Mouse (Mus musculus): Measurements from ENCODE around the gene Fosl2.
A peak's percentile ranks its signal among the peaks of the same experiment; 100 is the strongest.
"Not testable (repeated sequence)": the region's sequence is repeated elsewhere in the genome, so short reads cannot be mapped to it uniquely, and the experiment has no call there.

Fosl2 gene

DNA sequence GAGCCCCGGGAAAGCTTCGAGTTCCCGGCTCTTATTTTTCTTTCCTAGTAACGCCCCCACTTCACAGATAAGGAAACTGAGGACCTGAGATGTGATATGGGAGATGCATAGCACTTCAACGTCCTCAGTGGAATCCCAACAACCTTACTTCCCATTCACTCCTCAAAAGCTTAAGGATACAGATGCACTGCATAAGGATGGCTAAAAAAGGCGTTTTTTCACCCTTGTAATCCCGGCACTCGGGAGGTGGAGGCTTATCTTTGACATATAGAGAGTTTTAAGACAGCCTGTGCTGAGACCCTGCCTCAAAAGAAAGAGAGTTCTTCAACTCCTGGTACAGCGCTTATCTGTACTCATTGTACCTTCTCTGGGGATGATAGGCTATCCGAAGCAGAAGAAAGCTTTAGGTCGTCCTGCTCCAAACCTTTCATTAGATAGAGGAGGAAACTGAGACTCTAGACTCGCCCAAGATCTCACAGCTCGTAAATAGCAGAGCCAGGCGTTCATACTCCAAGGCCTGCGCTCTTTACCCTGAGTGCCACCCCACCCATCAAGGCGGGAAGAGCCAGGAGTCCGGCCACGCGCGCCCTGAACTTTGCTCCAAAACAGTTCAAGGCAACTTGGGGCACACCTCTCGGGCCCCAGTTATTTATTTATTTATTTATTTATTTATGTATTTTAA lies 1.4 kb upstream of the Fosl2 start:
- no peak for DNase-seq

DNA sequence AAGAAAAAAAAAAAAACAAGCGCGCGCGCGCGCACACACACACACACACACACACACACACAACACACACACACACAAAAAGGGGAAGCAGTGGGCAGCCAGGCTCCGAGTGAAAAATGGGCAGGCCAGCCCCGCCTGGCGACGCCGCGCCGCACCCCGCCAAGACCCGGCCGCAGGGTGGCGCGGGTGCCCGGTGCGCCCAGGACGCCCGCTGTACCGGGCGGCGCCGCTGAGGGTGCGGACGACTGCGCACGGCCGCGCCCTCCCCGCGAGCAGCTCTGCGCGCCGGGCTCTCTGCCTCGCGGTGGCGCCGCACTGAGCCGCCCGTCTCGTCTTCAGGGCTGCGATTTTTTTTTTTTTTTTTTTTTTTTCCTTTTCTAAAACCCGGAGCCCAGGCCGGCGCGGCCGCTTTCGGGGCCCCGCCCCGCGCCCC lies 682 bp upstream of the Fosl2 start:
- peak; percentile 90 for DNase-seq

DNA sequence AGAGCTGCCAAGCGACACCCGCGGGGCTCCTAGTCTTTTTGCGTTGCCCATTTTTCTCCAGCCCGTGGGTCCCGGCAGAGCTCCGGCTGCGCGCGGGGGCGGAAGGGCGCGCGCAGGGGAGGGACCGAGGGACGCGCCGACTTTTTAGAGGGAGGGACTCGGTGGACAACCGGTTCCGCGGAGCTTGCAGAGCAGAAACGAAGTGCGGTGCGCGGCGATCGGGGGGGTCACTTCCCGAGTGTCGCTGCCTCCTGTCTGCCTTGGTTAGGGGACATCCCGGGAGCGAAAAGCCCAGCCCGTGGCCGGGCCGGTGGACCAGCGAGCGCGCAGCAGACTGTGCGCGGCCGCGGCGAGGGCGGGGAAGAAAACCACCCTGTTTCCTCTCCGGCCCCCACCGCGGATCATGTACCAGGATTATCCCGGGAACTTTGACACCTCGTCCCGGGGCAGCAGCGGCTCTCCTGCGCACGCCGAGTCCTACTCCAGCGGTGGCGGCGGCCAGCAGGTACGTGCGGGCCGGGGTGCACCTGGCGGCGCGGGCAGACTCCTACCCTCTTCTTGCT lies 781 bp downstream of the Fosl2 start:
- peak; percentile 54 for DNase-seq

DNA sequence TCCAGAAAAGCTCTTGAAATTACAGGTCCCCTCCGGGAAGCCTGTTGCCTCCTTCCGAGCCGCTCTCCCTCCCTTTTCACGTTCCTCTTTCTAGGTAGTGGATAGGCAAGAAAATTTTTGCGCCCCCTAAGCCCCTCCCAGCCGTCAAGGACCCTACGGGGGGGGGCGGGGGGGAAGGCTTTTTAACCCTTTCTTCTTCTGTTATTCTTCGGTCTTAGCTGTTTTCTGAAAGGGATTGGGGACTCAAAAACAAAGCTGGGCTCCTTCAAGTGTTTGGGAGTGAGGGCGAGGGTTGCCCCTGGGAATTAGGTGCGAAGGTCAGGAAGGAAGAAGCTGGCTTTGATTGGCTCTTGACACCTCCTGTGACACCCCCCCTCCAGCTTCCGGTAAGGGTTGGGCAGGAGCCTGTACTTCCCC lies 1.5 kb downstream of the Fosl2 start:
- DNase-seq = peak; percentile 36

DNA sequence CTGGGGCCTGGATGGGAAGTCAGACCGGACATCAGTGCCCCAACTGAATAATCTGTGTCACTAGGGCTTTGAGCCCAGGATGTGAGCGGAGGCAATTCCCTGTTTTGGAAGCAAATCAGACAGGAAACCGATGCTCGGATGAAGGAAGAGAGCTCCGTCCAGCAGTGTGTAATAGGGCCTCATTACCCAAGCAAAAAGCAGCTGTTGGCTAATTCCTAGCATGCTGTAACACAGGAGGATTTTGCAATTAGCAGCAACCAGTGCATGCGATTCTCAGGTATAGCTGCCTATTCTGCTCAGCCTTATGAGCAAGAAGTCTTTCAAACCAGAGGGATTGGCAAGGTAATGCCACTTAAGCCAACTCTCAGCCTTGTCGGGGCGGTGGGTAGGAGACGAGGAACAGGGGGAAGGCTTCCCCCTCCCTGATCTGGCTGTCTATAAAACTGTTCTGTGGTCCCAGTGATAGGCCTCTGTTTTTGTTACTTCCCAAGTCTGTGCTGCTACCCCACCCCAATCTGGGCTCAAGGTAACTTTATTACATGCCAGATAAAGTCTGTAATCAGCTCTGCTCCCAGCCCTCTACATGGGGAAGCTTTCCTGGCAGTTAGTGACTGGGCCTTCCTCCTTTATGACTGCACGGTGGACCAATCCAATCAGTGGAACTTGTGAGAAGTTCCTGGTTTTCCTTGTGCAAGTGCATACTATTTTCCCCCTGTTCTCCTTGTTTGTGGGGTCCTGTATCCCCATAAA lies 3.0 kb downstream of the Fosl2 start:
- DNase-seq = no peak

DNA sequence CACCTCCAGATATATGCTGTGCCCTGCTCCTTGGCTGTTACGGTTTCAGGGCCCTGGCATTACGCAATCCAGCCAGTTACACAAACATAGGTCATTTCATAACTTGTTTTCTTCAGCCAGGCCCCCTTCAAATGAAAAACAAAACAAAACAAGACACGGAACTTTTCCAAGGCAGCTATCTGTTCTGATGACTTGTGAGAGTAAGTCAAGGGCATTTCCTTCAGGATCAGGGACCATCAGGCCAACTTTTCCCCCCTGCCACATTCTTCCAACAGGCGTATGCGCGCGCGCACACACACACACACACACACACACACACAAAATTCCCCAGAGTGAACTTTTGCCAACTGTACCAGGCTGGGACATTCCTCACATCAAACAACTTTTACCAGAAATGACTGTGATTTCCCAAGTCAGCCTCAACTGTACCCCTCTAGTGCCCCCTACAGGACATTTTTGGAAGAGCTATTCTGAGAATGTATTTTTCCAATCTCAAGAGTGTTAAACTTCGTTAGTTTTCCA lies 4.0 kb downstream of the Fosl2 start:
- peak; percentile 73 for DNase-seq

DNA sequence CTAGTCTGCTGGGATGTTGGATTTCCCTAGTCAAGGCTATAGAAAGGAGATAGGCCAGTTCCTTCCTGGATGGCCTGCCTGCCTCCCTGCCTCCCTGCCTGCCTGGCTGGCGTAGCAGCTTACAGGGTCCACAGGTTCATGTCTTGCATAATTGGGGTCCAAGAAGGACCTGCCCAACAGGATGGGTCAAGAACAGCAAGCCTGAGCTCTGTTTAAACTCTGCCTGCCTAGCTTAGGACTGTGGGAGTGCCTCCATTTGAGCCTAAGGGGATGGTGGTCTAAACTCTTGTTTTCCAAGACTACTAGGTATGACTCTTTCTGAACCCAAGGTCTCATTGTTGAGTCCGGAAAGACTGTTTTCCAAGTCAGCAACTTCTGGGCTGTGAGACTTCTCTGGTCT lies 6.3 kb downstream of the Fosl2 start:
- DNase-seq = no peak

DNA sequence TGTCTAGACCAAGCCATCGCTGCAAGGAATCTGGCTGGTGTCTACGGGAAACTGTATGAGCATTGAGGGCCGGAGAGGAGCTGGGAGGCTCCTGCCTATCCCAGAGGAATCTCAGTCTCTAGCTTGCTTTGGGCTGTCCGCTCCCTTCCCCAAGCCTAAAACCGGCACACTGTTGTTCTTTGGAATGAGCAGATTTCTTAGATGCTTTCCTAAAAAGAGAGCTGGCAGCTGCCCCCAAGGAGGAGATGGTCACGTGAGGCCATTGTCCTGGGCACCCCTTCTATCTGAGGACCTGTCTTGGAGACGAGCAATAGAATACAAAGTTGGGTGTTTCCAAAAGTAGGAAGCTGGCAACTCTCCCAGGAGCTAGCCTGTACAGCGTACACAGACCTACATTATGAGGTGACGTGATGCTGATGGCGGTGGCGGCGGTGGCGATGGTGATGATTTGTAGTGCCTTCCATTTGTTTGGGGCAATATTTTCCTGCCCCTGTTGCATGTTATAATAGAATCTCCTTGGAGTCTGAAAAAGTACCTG lies 7.9 kb downstream of the Fosl2 start:
- no peak for DNase-seq

DNA sequence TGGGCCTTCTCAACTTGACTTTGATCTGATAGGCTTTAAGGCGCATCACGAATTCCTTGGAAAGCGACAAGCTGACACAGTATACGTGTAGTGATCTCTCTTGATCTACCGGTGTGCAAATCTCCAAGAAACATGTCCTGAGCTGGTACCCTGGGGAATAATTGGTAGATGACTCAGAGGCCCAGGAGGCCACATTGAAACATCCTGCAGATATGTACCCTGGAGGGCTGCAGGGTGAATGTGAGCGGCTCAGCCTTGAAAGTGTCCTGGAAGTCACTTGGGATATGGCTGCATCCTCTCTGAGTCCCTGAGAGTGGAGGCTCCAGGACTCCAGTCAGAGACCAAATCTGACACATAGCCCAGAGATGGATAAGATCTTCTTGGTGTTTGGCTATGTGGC lies 10.7 kb downstream of the Fosl2 start:
- no peak for DNase-seq

DNA sequence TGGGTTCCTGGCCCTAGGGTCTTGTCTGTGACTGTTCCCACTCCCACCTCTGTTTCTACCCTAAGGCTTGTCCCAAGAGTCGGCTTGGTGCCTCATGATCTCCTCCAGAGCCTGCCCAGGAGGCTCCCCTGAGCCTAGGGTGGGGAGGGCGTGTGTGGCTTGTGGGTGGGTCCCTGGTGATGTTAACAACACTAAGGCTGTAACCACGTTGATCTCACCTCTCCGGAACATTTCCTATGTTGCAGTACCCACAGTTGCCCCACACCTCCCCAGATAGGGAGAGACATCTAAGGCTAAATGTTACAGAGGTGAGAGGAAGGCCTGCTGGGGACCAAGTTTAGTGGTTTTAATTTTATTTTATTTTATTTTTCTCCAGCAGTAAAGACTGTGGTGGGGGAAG lies 13.0 kb downstream of the Fosl2 start:
- DNase-seq = no peak

DNA sequence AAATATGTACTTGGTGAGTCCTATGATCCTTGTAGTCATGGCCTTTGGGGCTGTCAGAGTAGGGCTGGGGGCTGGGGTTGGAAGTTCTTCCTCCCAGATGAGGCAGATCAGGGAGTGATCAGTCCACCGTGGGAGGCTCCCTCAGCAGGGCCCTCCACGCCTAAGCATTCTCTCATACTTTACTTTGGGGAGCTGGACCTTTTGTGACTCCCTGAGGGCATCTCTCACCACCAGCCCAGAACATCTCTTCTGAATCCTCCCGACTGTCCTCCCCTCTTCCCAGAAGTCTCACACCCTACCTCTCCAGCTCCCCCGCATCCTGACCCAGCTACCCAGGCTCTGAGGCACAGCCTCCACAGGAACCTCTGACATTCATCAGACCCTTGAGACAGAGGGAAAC lies 15.6 kb downstream of the Fosl2 start:
- DNase-seq = no peak

DNA sequence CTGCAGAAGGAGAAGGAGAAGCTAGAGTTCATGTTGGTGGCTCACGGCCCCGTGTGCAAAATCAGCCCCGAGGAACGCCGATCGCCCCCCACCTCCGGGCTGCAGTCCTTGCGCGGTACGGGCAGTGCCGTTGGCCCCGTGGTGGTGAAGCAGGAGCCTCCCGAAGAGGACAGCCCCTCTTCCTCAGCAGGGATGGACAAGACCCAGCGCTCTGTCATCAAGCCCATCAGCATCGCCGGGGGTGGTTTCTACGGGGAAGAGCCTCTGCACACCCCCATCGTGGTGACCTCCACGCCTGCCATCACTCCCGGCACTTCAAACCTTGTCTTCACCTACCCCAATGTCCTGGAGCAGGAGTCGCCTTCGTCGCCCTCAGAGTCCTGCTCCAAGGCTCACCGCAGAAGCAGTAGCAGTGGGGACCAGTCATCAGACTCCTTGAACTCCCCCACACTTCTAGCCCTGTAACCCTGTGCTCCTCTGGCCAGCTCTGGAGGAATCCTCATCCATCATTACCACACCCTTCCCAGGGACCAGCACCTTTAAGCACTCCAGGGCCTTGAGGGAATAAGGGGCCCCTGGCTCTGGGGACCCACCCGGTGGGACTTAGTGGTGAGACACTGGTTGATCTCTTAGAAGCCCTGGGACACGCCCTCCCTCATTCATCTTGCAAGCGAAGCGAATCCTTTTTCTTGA lies 17.3 kb downstream of the Fosl2 start:
- peak; percentile 55 for DNase-seq

DNA sequence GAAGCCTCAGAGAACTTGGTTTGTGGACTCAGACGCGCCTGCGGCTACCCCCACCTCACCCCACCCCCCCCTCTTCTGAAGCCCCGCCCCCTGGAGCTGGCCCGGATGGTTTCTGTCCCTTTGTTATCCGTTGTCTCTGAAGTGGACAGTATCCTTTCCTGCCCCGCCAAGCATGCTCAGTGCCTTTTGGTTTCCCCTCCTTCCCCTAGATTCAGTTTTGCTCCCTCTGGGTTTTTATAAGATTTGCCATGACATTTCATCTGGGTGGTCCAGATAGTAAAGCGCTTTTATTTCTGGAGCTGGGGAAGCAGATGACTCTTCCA lies 17.8 kb downstream of the Fosl2 start:
- DNase-seq = no peak

DNA sequence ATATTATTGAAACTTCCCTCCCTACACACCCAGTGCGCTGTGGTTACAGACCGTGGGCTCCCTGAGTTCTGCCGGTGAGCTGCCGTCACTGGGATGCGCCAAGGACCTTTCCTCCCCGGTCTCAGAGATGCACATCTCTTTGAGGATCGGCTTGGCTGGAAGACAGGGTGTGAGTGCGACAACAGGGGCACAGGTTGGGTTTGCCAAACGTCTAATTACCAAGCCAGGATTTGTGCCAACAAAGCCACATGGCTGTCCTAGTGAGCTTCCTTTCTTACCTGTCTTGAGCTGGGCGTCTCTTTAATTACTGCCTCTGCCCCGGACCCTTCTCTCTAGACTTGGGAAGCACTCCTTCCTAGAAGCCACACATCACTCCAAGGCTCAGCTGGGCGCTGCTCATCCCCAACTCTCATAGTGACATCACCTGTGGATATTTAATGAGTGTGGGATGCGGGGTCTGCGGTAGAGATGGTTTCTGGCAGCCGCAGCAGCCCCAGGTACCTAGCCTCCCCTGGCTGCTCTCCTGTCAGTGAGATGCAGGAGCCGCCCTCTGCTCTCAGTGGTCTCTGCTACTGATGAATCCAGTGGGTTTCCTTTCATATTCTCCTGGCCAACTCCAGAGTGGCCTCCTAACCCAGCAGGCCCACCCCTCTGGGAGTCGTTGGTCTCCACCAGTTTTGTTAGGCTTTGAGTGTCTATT lies 18.3 kb downstream of the Fosl2 start:
- no peak for DNase-seq

DNA sequence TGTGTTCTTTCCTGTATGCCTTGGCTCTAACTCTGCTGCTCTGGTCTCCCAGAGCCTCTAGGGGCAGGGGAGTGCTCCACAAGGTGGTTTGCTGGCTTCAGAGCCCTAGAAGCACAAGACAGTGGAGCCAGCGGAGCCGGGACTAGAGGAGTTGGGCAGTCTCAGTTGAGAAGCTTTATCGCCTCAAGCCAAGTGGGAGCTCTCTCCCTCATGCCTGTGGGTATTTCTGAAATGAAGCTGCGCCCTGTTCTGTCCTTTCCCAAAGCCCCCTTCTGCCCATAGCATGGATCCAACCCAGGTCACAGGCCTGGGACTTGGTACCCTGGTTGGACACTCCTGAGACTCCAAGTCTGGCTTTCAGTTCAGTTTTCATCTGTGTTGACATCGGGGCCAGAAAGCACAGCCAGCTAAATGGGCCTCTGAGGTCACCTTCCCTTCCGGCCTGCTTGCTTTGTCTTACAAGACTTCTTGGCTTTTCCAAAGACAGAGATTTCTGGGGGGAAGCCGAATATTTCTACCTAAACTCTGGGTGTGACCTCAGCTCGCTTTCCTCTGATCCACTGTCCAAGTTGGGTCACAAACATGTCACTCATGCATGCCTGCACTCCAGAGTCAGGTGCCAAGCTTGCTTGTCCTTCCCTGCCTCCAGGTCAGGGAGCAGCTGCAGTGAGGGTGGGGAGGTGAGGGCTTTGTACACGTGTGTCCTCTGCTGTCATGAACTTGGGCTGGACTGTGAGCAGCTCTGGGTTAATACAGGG lies 19.5 kb downstream of the Fosl2 start:
- no peak for DNase-seq

DNA sequence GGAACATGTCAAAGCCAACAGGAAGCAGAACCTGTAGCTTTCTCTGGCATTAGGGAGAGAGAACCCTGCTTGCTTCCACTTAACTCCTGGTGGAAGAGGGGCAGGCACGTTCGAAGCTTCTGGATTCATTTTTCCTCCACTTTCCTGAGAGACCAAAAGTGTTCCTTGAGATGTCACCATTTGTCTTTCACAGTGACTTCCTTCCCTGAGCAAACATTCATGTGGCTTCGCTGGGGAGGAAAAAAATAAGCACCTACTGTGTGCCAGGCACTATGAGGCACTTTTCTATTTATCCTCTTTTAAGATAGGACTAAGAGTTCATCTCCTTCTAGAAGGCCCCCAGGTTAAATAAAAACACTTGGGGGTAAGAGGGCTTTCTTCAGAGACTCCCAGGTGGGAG lies 20.3 kb downstream of the Fosl2 start:
- no peak for DNase-seq

DNA sequence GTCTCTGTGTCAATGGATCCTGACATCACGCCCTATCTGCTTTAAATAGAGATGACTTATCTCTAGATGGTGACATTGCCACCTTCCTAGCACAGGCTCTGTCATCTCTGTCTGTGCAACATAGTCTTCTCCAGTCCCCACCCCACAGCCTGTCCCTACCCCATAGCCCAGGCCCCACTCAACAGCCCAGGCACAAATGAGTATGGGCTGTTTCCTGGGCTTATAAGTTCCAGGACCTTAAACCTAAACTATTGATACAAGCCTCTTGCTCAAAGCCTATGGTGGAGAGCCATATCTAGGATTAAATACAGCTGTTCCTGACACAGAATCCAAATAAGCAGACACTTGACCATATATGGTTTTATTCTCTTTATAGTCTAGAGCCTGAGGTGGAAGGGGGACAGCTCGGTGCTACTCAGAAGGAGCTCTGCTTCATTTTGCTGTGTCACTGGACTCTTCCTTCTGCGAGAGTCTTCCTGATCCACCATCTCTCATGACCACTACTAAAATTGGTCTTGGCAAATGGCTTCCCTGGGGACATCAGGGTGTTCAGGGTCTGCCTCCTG lies 28.0 kb downstream of the Fosl2 start:
- DNase-seq = no peak

DNA sequence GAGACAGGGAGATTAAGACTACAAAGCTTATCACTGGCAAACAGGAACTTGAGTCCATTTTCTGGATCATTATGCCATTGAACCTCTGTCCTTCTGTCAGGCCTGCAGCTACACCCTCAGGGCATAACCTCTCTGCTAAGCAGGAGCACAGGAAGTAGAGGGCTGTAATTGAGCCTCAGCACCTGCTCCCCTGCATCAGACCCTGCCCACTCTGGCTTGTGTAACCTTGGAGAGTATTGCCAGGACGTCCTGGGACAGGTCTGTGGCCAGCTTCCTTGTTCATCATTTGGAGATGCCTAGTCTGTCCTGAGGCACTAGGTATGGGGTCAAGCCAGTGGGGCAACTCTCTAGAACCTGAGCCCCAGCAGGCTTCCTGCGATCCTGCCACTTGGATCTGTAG lies 36.6 kb downstream of the Fosl2 start:
- DNase-seq = no peak

DNA sequence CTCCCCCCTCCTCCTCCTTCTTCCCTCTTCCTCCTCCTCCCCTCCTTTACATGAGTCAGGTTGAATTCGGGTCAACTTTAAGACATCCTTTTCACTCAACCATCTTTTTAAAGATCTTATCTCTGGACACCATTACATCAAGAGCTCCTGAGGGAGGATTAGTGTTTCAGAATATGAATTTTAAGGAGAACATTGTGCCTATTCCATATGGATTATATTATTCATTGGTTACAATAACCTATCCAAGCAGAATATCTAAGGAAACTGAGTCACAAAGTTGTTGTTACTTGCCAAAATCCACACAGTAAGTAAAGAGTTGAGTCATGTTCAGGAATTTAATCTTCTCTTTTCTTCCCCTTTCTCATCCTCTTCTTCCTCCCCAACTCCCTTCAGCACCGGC lies 41.2 kb downstream of the Fosl2 start:
- no peak for DNase-seq

DNA sequence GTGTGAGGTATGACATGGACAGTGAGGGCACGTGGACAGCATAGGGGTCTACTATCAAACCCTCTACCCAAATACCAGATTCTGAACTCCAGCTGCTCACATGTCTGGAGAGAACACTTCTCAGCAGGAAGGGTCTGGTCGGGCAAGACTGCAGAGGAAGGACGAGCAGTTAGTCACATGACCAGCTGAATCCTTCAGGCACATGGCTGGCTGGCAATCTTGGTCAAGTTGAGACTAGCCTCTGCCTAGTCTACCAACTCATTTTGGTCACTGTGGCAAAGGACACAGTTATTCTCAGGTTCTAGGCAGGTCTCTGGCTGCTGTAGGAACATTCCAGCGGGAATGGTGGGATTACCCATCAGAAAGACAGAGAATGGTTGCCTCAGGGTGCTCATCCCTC lies 42.1 kb downstream of the Fosl2 start:
- no peak for DNase-seq

DNA sequence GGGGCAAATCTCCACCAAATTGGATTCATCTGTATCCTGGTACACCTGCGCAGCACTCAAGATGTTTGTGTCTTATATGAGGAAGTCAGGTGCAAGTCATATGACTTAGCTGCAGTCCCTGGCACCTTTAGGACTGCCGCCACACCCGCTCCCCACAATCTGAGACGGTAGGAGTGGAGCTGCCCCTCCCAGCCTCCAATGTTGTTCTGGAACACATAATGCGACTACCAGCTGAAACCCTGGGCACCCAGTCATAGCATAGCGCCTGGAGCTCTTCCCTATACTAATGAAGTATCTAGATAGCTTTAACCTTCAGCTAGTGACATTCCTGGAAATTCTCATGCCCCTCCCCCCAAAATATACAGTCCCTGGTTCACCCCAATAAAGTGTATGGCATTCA lies 43.1 kb downstream of the Fosl2 start:
- not testable (repeated sequence) for DNase-seq
